Mouse (Mus musculus) urinary bladder, postnatal 25 days (tissue): ENCODE measurements around the gene Mrc2.

Source experiments
- DNase-seq: peaks from one replicate; pipeline ENCODE4 v3.0.0; 2022; ENCODE audit warnings: low spot score

Mrc2 gene

GRCm38 (mm10) chr11:105311291-105311975 is 19.0 kb downstream of the Mrc2 start:
- DNase-seq, result no peak

GRCm38 (mm10) chr11:105312311-105312942 is 20.0 kb downstream of the Mrc2 start:
- DNase-seq, result no peak

GRCm38 (mm10) chr11:105312972-105313632 is 20.7 kb downstream of the Mrc2 start:
- DNase-seq, result no peak

- no peak for DNase-seq
Measured at GRCm38 (mm10) chr11:105313633-105314014, 21.2 kb downstream of the Mrc2 start.

- no peak for DNase-seq
Measured at GRCm38 (mm10) chr11:105315296-105315695, 22.9 kb downstream of the Mrc2 start.

GRCm38 (mm10) chr11:105316121-105316520 is 23.7 kb downstream of the Mrc2 start:
- no peak for DNase-seq

GRCm38 (mm10) chr11:105317769-105318168 is 25.3 kb downstream of the Mrc2 start:
- no peak for DNase-seq

- no peak for DNase-seq
Measured at GRCm38 (mm10) chr11:105321090-105321489, 28.6 kb downstream of the Mrc2 start.

- DNase-seq, result no peak
Measured at GRCm38 (mm10) chr11:105323530-105323929, 31.1 kb downstream of the Mrc2 start.

- DNase-seq, result no peak
Measured at GRCm38 (mm10) chr11:105327101-105327500, 34.7 kb downstream of the Mrc2 start.

GRCm38 (mm10) chr11:105329962-105330361 is 37.5 kb downstream of the Mrc2 start:
- no peak for DNase-seq

GRCm38 (mm10) chr11:105331129-105331528 is 38.7 kb downstream of the Mrc2 start:
- no peak for DNase-seq

- DNase-seq, result peak; percentile 51
Measured at GRCm38 (mm10) chr11:105331732-105332131, 39.3 kb downstream of the Mrc2 start.

- DNase-seq, result peak; percentile 44
Measured at GRCm38 (mm10) chr11:105332468-105332867, 40.0 kb downstream of the Mrc2 start.

- no peak for DNase-seq
Measured at GRCm38 (mm10) chr11:105333867-105334670, 41.6 kb downstream of the Mrc2 start.

GRCm38 (mm10) chr11:105338596-105339390 is 46.4 kb downstream of the Mrc2 start:
- no peak for DNase-seq

- DNase-seq, result no peak
Measured at GRCm38 (mm10) chr11:105345284-105345683, 52.8 kb downstream of the Mrc2 start.

GRCm38 (mm10) chr11:105347162-105348161 is 55.0 kb downstream of the Mrc2 start:
- peak; percentile 86 for DNase-seq

- no peak for DNase-seq
Measured at GRCm38 (mm10) chr11:105348495-105348982, 56.1 kb downstream of the Mrc2 start.

- no peak for DNase-seq
Measured at GRCm38 (mm10) chr11:105349780-105350324, 57.4 kb downstream of the Mrc2 start.
